Comparison of ENCODE assay signal across 16 mouse cellular contexts in genomic region chr1:93033989-93034388, GRCm38 (mm10). TPM values are rescaled to one million over a fixed set of nuclear protein-coding genes. Genes with fewer than 3 reads are reported as not detected.
DNase-seq lines count a peak whose midpoint lies in the region; ATAC-seq and TF ChIP-seq lines count a peak whose summit lies in the region.
"Had no signal": no experiment of that assay in that cellular context is flagged by ENCODE, and none has a peak within 500 bp of the region (broad histone marks: within the 10 kb centered on the region; RNA-seq: fewer than 3 reads in every experiment).

No protein-coding gene starts in this region.

- H3K27me3 ChIP-seq in erythroblast, embryonic 14.5 days (ENCODE audit: control insufficient read depth): no peaks in the 10 kb centered on the region
- no peaks in the 10 kb centered on the region for H3K27me3 ChIP-seq in hindbrain, postnatal 0 days (ENCODE audit: insufficient read depth, low read length)
- H3K27me3 ChIP-seq in hindbrain, embryonic 16.5 days (replicated peaks; ENCODE audit: control insufficient read depth, insufficient read depth, low read length): no peaks in the 10 kb centered on the region
- no peaks in the 10 kb centered on the region for H3K27me3 ChIP-seq in stomach, embryonic 15.5 days (replicated peaks)
- H3K27me3 ChIP-seq: embryonic facial prominence, embryonic 12.5 days; limb, embryonic 13.5 days had no signal

- H3K4me1 ChIP-seq in erythroblast, embryonic 14.5 days (ENCODE audit: control insufficient read depth): peaks cover 44% of the 10 kb centered on the region
- H3K4me1 ChIP-seq in hindbrain, postnatal 0 days (ENCODE audit: insufficient read depth, low read length): no peaks in the 10 kb centered on the region
- no peaks in the 10 kb centered on the region for H3K4me1 ChIP-seq in hindbrain, embryonic 16.5 days (ENCODE audit: control insufficient read depth, insufficient read depth, low read depth, low read length)
- H3K4me1 ChIP-seq in stomach, embryonic 15.5 days: no peaks in the 10 kb centered on the region
- H3K4me1 ChIP-seq: embryonic facial prominence, embryonic 12.5 days; limb, embryonic 13.5 days had no signal

- H3K36me3 ChIP-seq in erythroblast, embryonic 14.5 days (ENCODE audit: control insufficient read depth): no peaks in the 10 kb centered on the region
- peaks cover 49% of the 10 kb centered on the region for H3K36me3 ChIP-seq in hindbrain, postnatal 0 days (ENCODE audit: insufficient read depth, low read length)
- peaks cover 66% of the 10 kb centered on the region for H3K36me3 ChIP-seq in hindbrain, embryonic 16.5 days (ENCODE audit: control insufficient read depth, insufficient read depth, low read length)
- H3K36me3 ChIP-seq in stomach, embryonic 15.5 days: no peaks in the 10 kb centered on the region

- 0 out of 2 replicates have a peak, but pooled peaks have one; percentile 3 for TF ChIP-seq CTCF in hindbrain, postnatal 0 days (IDR thresholded peaks at IDR 0.05; ENCODE audit: low read depth)

- peak overlapping the region; percentile 0 for H3K4me3 ChIP-seq in erythroblast, embryonic 14.5 days (replicated peaks)
- no peak overlapping the region for H3K4me3 ChIP-seq in hindbrain, postnatal 0 days (ENCODE audit: low read length)
- H3K4me3 ChIP-seq in hindbrain, embryonic 16.5 days (ENCODE audit: low read length): no peak overlapping the region
- no peak overlapping the region for H3K4me3 ChIP-seq in stomach, embryonic 15.5 days (replicated peaks)
- H3K4me3 ChIP-seq: embryonic facial prominence, embryonic 12.5 days; limb, embryonic 13.5 days; myocyte had no signal

- no peaks in the 10 kb centered on the region for H3K9me3 ChIP-seq in erythroblast, embryonic 14.5 days (ENCODE audit: control insufficient read depth, low read length)
- H3K9me3 ChIP-seq in hindbrain, postnatal 0 days (ENCODE audit: low read length): no peaks in the 10 kb centered on the region
- H3K9me3 ChIP-seq in hindbrain, embryonic 16.5 days (ENCODE audit: control insufficient read depth, low read length): no peaks in the 10 kb centered on the region
- no peaks in the 10 kb centered on the region for H3K9me3 ChIP-seq in stomach, embryonic 15.5 days
- H3K9me3 ChIP-seq: embryonic facial prominence, embryonic 12.5 days had no signal

- WGBS in hindbrain, postnatal 0 days: 51% methylated on average over 8 of the region's 8 CpGs
- 62% methylated on average over 8 of the region's 8 CpGs for whole genome bisulfite sequencing in hindbrain, embryonic 16.5 days
- WGBS in stomach, embryonic 15.5 days: 41% methylated on average over 8 of the region's 8 CpGs

- no peak overlapping the region for H3K4me2 ChIP-seq in hindbrain, postnatal 0 days (ENCODE audit: low read depth, low read length)
- H3K4me2 ChIP-seq in hindbrain, embryonic 16.5 days (ENCODE audit: low read length): no peak overlapping the region
- no peak overlapping the region for H3K4me2 ChIP-seq in stomach, embryonic 15.5 days
- H3K4me2 ChIP-seq: embryonic facial prominence, embryonic 12.5 days; limb, embryonic 13.5 days had no signal

- no peak overlapping the region for H3K27ac ChIP-seq in hindbrain, postnatal 0 days
- no peak overlapping the region for H3K27ac ChIP-seq in hindbrain, embryonic 16.5 days (ENCODE audit: low read depth, low read length)
- no peak overlapping the region for H3K27ac ChIP-seq in stomach, embryonic 15.5 days
- H3K27ac ChIP-seq: embryonic facial prominence, embryonic 12.5 days; limb, embryonic 13.5 days had no signal

- no peak overlapping the region for H3K9ac ChIP-seq in hindbrain, postnatal 0 days (replicated peaks; ENCODE audit: low read length)
- no peak overlapping the region for H3K9ac ChIP-seq in hindbrain, embryonic 16.5 days (ENCODE audit: low read depth, low read length)
- no peak overlapping the region for H3K9ac ChIP-seq in stomach, embryonic 15.5 days
- H3K9ac ChIP-seq: embryonic facial prominence, embryonic 12.5 days had no signal

- DNase-seq in hindbrain, postnatal 0 days (ENCODE audit: low spot score): no peak
- peak; percentile 13 for DNase-seq in embryo, embryonic 11.5 days (ENCODE audit: low read depth, low spot score)
- no peak for DNase-seq in left cerebral cortex, postnatal 25 days (ENCODE audit: low spot score in 2 of 2)
- no peak for DNase-seq in spleen, postnatal 4 days (ENCODE audit: low spot score in 2 of 2)

- intact Hi-C loops in left cerebral cortex, postnatal 25 days (cut with DNase I): no loop called here

- ATAC-seq in erythroblast, adult 5-6 weeks (replicated peaks; ENCODE audit: low FRiP score, poor library complexity, severe bottlenecking): no peak
- ATAC-seq in hindbrain, postnatal 0 days: no peak
- no peak for ATAC-seq in hindbrain, embryonic 16.5 days
- ATAC-seq in stomach, embryonic 15.5 days (ENCODE audit: insufficient read depth, low FRiP score, low read depth): peak; percentile 80; the same call in 1 of the 2 replicates
- ATAC-seq: intestine, postnatal 0 days had no signal

RNA-seq across cellular contexts. Expression of gene Aqp12, which starts 27.9 kb away (rescaled TPM):
- polyA plus RNA-seq in erythroblast, embryonic 14.5 days (2012): not detected in 2 replicates
- total RNA-seq in erythroblast, adult 5-6 weeks (2015; ENCODE audit: low replicate concordance): not detected in 2 replicates
- total RNA-seq in erythroblast, adult 5-6 weeks (2017; ENCODE audit: low replicate concordance): not detected in 2 replicates
- total RNA-seq in hindbrain, postnatal 0 days (2014; rRNA removed): not detected in 2 replicates
- not detected in 2 replicates for polyA plus RNA-seq in hindbrain, postnatal 0 days (2015; fragmentation: Nextera tagmentation; extraction: Ambion mirVana)
- polyA plus RNA-seq in hindbrain, embryonic 16.5 days (2015; fragmentation: Nextera tagmentation; extraction: Ambion mirVana): not detected in 2 replicates
- polyA plus RNA-seq in stomach, embryonic 15.5 days (2015; fragmentation: Nextera tagmentation; extraction: Ambion mirVana): 8.5 and 9.6 TPM in 2 replicates
- total RNA-seq in left cerebral cortex, postnatal 25 days (2021): not detected
- total RNA-seq: gastrocnemius, postnatal 4 days; megakaryocyte progenitor cell, adult 5-6 weeks had no signal
- polyA plus RNA-seq: brain, embryonic 14.5 days; embryonic facial prominence, embryonic 12.5 days; limb, embryonic 13.5 days; myocyte; urinary bladder, adult 2 months had no signal
